ENCODE assay signal across 23 mouse cellular contexts in the genomic region with DNA sequence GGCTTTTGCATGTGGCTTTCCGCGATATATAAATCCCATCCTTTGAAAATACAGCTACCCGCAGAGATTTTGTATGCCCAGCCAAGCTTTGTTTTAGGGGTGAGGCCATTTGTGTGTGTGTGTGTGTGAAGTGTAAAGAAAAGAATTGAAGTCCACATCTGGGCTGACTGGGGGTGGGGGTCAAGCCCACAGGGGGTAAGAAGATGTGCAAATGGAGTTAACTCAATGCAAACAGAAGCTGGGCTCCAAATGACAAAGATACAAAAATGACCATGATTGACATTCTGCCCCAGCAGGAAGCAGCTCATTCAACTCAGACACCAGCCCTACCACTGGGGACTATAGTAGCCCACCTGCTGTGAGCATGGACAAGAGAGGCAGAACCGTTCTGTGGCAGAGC.
DNase-seq lines count a peak whose midpoint lies in the region; ATAC-seq and TF ChIP-seq lines count a peak whose summit lies in the region.
"Had no signal": no experiment of that assay in that cellular context is flagged by ENCODE, and none has a peak within 500 bp of the region (broad histone marks: within the 10 kb centered on the region; RNA-seq: fewer than 3 reads in every experiment).

No protein-coding gene starts in this region.

- ATAC-seq in forebrain, embryonic 16.5 days = no peak
- no peak for ATAC-seq in midbrain, postnatal 0 days (ENCODE audit: low FRiP score)
- ATAC-seq in liver, embryonic 11.5 days (replicated peaks; ENCODE audit: low FRiP score) = no peak
- ATAC-seq: CD4-positive, CD25-positive, alpha-beta regulatory T cell, adult 4 months; forebrain, embryonic 15.5 days; intestine, embryonic 16.5 days had no signal

- H3K4me3 ChIP-seq in forebrain, embryonic 10.5 days = no peak overlapping the region
- H3K4me3 ChIP-seq in forebrain, embryonic 16.5 days (replicated peaks; ENCODE audit: low read length) = no peak overlapping the region
- H3K4me3 ChIP-seq in midbrain, embryonic 10.5 days = no peak overlapping the region
- no peak overlapping the region for H3K4me3 ChIP-seq in midbrain, postnatal 0 days (ENCODE audit: low read depth, low read length)
- H3K4me3 ChIP-seq in liver, embryonic 11.5 days (ENCODE audit: low read depth, low read length) = no peak overlapping the region
- H3K4me3 ChIP-seq: embryonic facial prominence, embryonic 15.5 days; erythroblast, embryonic 14.5 days; forebrain, embryonic 15.5 days; heart, adult 2 months; heart, embryonic 15.5 days had no signal

- H3K4me1 ChIP-seq in forebrain, embryonic 10.5 days = peaks cover 23% of the 10 kb centered on the region
- H3K4me1 ChIP-seq in forebrain, embryonic 16.5 days (replicated peaks; ENCODE audit: control insufficient read depth, insufficient read depth, low read length) = peaks cover 9% of the 10 kb centered on the region
- peaks cover 37% of the 10 kb centered on the region for H3K4me1 ChIP-seq in midbrain, embryonic 10.5 days
- no peaks in the 10 kb centered on the region for H3K4me1 ChIP-seq in midbrain, postnatal 0 days (ENCODE audit: insufficient read depth, low read length)
- H3K4me1 ChIP-seq in liver, embryonic 11.5 days (replicated peaks; ENCODE audit: control insufficient read depth, insufficient read depth, low read length) = no peaks in the 10 kb centered on the region
- H3K4me1 ChIP-seq: heart, embryonic 15.5 days had no signal

- H3K36me3 ChIP-seq in forebrain, embryonic 10.5 days (replicated peaks) = no peaks in the 10 kb centered on the region
- H3K36me3 ChIP-seq in forebrain, embryonic 16.5 days (ENCODE audit: control insufficient read depth, insufficient read depth) = no peaks in the 10 kb centered on the region
- no peaks in the 10 kb centered on the region for H3K36me3 ChIP-seq in midbrain, embryonic 10.5 days
- no peaks in the 10 kb centered on the region for H3K36me3 ChIP-seq in midbrain, postnatal 0 days (ENCODE audit: insufficient read depth, low read length)
- H3K36me3 ChIP-seq in liver, embryonic 11.5 days (ENCODE audit: control insufficient read depth, insufficient read depth, low read length) = no peaks in the 10 kb centered on the region
- H3K36me3 ChIP-seq: embryonic facial prominence, embryonic 15.5 days; forebrain, embryonic 15.5 days; heart, embryonic 15.5 days had no signal

- peaks cover 63% of the 10 kb centered on the region for H3K27me3 ChIP-seq in forebrain, embryonic 10.5 days (ENCODE audit: poor library complexity, severe bottlenecking)
- H3K27me3 ChIP-seq in forebrain, embryonic 16.5 days (replicated peaks; ENCODE audit: control insufficient read depth, insufficient read depth, low read length) = no peaks in the 10 kb centered on the region
- peaks cover 82% of the 10 kb centered on the region for H3K27me3 ChIP-seq in midbrain, embryonic 10.5 days (ENCODE audit: low read depth, poor library complexity, severe bottlenecking)
- no peaks in the 10 kb centered on the region for H3K27me3 ChIP-seq in midbrain, postnatal 0 days (ENCODE audit: insufficient read depth, low read length)
- H3K27me3 ChIP-seq in liver, embryonic 11.5 days (replicated peaks; ENCODE audit: control insufficient read depth, insufficient read depth, low read length) = peaks cover 14% of the 10 kb centered on the region
- H3K27me3 ChIP-seq: forebrain, embryonic 15.5 days had no signal

- WGBS in forebrain, embryonic 10.5 days = 29% methylated on average over 4 of the region's 4 CpGs
- WGBS in forebrain, embryonic 16.5 days = 24% methylated on average over 4 of the region's 4 CpGs
- WGBS in midbrain, embryonic 10.5 days = 11% methylated on average over 4 of the region's 4 CpGs
- 26% methylated on average over 4 of the region's 4 CpGs for WGBS in midbrain, postnatal 0 days
- WGBS in liver, embryonic 11.5 days = 26% methylated on average over 4 of the region's 4 CpGs

- peak; percentile 20 for DNase-seq in forebrain, embryonic 10.5 days (ENCODE audit: extremely low spot score, low spot score)
- DNase-seq in midbrain, embryonic 10.5 days (ENCODE audit: low spot score) = peak; percentile 36
- no peak for DNase-seq in midbrain, postnatal 0 days (ENCODE audit: low spot score)
- peak; percentile 9 for DNase-seq in ES-CJ7 (ENCODE audit: low read depth, low spot score)
- DNase-seq in embryo, embryonic 10 days (ENCODE audit: low spot score) = peak; percentile 21
- DNase-seq in liver, embryonic 11.5 days (ENCODE audit: low spot score) = no peak
- no peak for DNase-seq in urinary bladder, adult 2 months (ENCODE audit: low spot score)
- DNase-seq: adrenal gland, adult 2 months; adrenal gland, postnatal 36 days; B cell, adult 2 months; cerebellum, adult 11 months; cerebellum, adult 8-10 months; gastrocnemius, postnatal 14 days; heart, adult 2 months; heart, postnatal 14 days had no signal

- no peaks in the 10 kb centered on the region for H3K9me3 ChIP-seq in forebrain, embryonic 10.5 days
- no peaks in the 10 kb centered on the region for H3K9me3 ChIP-seq in forebrain, embryonic 16.5 days (ENCODE audit: control insufficient read depth, low read length)
- no peaks in the 10 kb centered on the region for H3K9me3 ChIP-seq in midbrain, embryonic 10.5 days (replicated peaks)
- no peaks in the 10 kb centered on the region for H3K9me3 ChIP-seq in midbrain, postnatal 0 days (ENCODE audit: low read length)
- no peaks in the 10 kb centered on the region for H3K9me3 ChIP-seq in liver, embryonic 11.5 days (ENCODE audit: control insufficient read depth, low read length)
- H3K9me3 ChIP-seq: embryonic facial prominence, embryonic 15.5 days; forebrain, embryonic 15.5 days; heart, embryonic 15.5 days had no signal

- H3K9ac ChIP-seq in forebrain, embryonic 16.5 days (replicated peaks; ENCODE audit: low read depth, low read length) = no peak overlapping the region
- no peak overlapping the region for H3K9ac ChIP-seq in midbrain, postnatal 0 days (replicated peaks; ENCODE audit: low read length, poor library complexity, severe bottlenecking)
- no peak overlapping the region for H3K9ac ChIP-seq in liver, embryonic 11.5 days (ENCODE audit: low read depth, low read length)
- H3K9ac ChIP-seq: embryonic facial prominence, embryonic 15.5 days; forebrain, embryonic 15.5 days; heart, embryonic 15.5 days had no signal

- no peak for TF ChIP-seq CTCF in midbrain, postnatal 0 days (IDR thresholded peaks at IDR 0.05)

- no peak overlapping the region for H3K27ac ChIP-seq in forebrain, embryonic 10.5 days
- no peak overlapping the region for H3K27ac ChIP-seq in forebrain, embryonic 16.5 days (ENCODE audit: low read length)
- peak overlapping the region; percentile 69; the same call in 1 of the 2 replicates for H3K27ac ChIP-seq in midbrain, embryonic 10.5 days (replicated peaks)
- H3K27ac ChIP-seq in midbrain, postnatal 0 days (ENCODE audit: low read depth, low read length) = no peak overlapping the region
- H3K27ac ChIP-seq in liver, embryonic 11.5 days (ENCODE audit: low read depth, low read length) = no peak overlapping the region
- H3K27ac ChIP-seq: embryonic facial prominence, embryonic 15.5 days; heart, adult 2 months; heart, embryonic 15.5 days had no signal

- H3K4me2 ChIP-seq in forebrain, embryonic 16.5 days (ENCODE audit: low read length) = no peak overlapping the region
- no peak overlapping the region for H3K4me2 ChIP-seq in midbrain, postnatal 0 days (ENCODE audit: low read depth, low read length, poor library complexity, severe bottlenecking)
- no peak overlapping the region for H3K4me2 ChIP-seq in liver, embryonic 11.5 days
- H3K4me2 ChIP-seq: embryonic facial prominence, embryonic 15.5 days; forebrain, embryonic 15.5 days; heart, embryonic 11.5 days; heart, embryonic 15.5 days had no signal

Comparison
In these comparisons a context has a peak if more than half of its experiments do, and no peak if none do; other contexts are left out.
1. DNase-seq: peak in forebrain, embryonic 10.5 days (single experiment), midbrain, embryonic 10.5 days (single experiment), ES-CJ7 (single experiment) and embryo, embryonic 10 days (single experiment); none in midbrain, postnatal 0 days (single experiment), liver, embryonic 11.5 days (single experiment) and urinary bladder, adult 2 months (single experiment).